Mouse (Mus musculus) liver, adult 2 months (tissue): ENCODE measurements around the gene Cox8a.

Experiments used
- CTCF ChIP-seq: fragments of 200-500 bp; IDR thresholded peaks from 2 replicates; pipeline ENCODE4 v1.5.1; 2011; ENCODE audit warnings: low read depth, low read length, control low read depth
- POLR2A ChIP-seq: fragments of 200-500 bp; IDR thresholded peaks from 2 replicates; pipeline ENCODE4 v1.6.1; 2011; ENCODE audit warnings: low read length, control low read depth; ENCODE audit not compliant: insufficient read depth; ENCODE audit errors: extremely low read depth

- TF ChIP-seq CTCF: no peak
- TF ChIP-seq POLR2A: no peak
Observed at GRCm38 (mm10) chr19:7182273-7182949, 35.0 kb downstream of the Cox8a start.
